Mouse (Mus musculus) erythroblast, embryonic 14.5 days (primary cell): Measurements from ENCODE around the gene Tmem41a.

Source experiments
- GATA1 ChIP-seq: IDR thresholded peaks from 2 replicates; pipeline ENCODE4 v1.6.1; 2012; ENCODE audit warnings: low read length, inconsistent platforms, mixed read lengths
- TAL1 ChIP-seq: IDR thresholded peaks from 3 replicates; pipeline ENCODE4 v1.6.1; 2012; ENCODE audit warnings: low read length, inconsistent platforms, mixed read lengths

DNA sequence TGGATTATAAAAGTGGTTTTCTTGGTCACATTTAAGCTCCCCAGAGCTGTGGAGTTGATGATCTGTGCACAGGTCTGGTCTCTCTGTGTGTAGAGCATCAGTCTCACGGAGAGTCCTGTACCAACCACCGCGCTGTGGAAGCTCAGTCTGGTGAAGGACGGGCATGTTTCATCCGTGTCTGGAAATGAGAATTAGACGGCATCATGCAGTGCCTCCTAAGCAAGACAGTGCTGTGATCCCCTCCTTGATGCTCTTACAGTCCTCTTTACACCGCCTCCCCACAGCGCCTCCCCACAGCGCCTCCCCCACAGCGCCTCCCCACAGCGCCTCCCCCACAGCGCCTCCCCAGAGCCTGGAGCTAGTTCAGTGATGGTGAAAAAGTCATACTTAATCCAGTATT, 36.7 kb upstream of the Tmem41a start:
- TF ChIP-seq TAL1 (no peak), GATA1 (no peak)
